Mouse (Mus musculus): ENCODE results near the gene Vax1. TPM values are rescaled to one million over a fixed set of nuclear protein-coding genes. Genes with fewer than 3 reads are reported as not detected.
A peak's percentile ranks its signal among the peaks of the same experiment; 100 is the strongest.

Vax1 gene
- polyA plus RNA-seq, 1 experiment from 2014 or later: not detected

DNA sequence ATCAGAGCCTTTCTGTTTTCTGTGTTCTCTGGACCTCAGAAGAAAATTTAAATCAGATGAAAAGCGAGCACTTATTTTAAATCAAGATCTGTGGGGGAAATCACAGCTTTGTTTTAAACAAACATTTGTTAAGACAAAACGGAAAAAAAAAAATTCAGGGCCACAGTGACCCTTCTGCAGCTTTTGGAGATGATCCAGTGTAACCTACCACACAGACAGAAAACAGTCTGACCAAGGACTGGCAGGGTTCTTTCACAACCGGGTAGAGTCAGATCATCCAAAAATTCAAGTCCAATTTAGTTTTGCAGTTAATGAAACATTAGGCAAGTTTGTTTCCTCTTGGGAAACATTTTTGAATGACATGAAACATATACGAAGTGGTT lies 21.3 kb upstream of the Vax1 start:
- Histone ChIP-seq H3K4me1 (peaks cover 8% of the 10 kb centered on the region), H3K4me3 (no peak overlapping the region), H3K27me3 (peaks cover 94% of the 10 kb centered on the region), H3K4me2 (no peak overlapping the region), H3K36me3 (no peaks in the 10 kb centered on the region), H3K9ac (no peak overlapping the region), H3K27ac (no peak overlapping the region), H3K9me3 (no peaks in the 10 kb centered on the region)
- 11% methylated on average over 4 of the region's 4 CpGs for WGBS
- no peak for ATAC-seq (ENCODE audit: borderline replicate concordance, extremely low read depth, low FRiP score, low TSS enrichment)

DNA sequence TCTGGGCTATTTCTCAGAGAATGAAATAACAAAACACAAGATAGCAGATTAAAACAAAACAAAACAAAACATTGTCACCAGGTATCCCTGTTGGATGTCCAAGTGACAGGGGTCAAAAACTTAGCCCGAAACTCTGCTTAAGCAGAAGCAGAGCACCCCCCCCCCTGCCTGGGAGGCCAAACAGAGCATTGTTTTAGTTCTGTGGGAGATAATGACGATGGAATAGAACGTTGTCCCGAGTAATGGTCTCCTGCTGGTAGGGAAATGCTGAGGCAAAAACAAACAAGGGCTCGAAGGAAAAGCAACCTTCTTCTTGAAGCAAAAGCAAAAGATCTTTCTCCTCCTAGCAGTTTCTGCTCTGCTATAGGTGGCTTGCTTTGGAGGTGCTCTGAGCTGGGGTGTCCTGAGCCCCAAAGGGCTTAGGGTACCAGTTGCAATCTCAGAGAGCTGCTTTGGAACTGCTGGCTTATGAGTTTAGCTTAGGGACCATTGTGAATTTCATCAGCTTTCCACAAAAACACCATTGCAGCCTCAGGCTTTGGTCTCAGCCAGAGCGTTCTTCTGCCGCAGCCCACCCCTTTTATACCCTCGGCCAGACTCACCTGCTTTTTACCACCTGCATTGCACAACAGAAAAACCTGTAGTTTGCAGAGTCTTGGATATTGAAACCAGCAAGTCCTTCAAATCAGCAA lies 20.7 kb upstream of the Vax1 start:
- Histone ChIP-seq H3K4me2 (no peak overlapping the region), H3K9me3 (no peaks in the 10 kb centered on the region), H3K27me3 (peaks cover 94% of the 10 kb centered on the region), H3K9ac (no peak overlapping the region), H3K4me3 (no peak overlapping the region), H3K4me1 (peaks cover 8% of the 10 kb centered on the region), H3K36me3 (no peaks in the 10 kb centered on the region), H3K27ac (no peak overlapping the region)
- 2% methylated on average over 8 of the region's 8 CpGs for WGBS
- no peak for ATAC-seq (ENCODE audit: borderline replicate concordance, extremely low read depth, low FRiP score, low TSS enrichment)

GRCm38 (mm10) chr19:59188981-59189380 lies 19.1 kb upstream of the Vax1 start:
- H3K36me3 ChIP-seq: no peaks in the 10 kb centered on the region
- no peaks in the 10 kb centered on the region for H3K9me3 ChIP-seq
- H3K4me1 ChIP-seq: peaks cover 3% of the 10 kb centered on the region
- H3K4me2 ChIP-seq: no peak overlapping the region
- no peak overlapping the region for H3K9ac ChIP-seq
- peaks cover 88% of the 10 kb centered on the region for H3K27me3 ChIP-seq
- no peak for ATAC-seq (ENCODE audit: borderline replicate concordance, extremely low read depth, low FRiP score, low TSS enrichment)
- no peak overlapping the region for H3K4me3 ChIP-seq
- WGBS: 24% methylated on average over 4 of the region's 4 CpGs
- no peak overlapping the region for H3K27ac ChIP-seq

- 26% methylated on average over 3 of the region's 3 CpGs for WGBS
- H3K4me2 ChIP-seq: no peak overlapping the region
- ATAC-seq (ENCODE audit: borderline replicate concordance, extremely low read depth, low FRiP score, low TSS enrichment): no peak; the same call in 1 of the 2 replicates
- H3K27me3 ChIP-seq: peaks cover 54% of the 10 kb centered on the region
- H3K4me1 ChIP-seq: no peaks in the 10 kb centered on the region
- H3K27ac ChIP-seq: no peak overlapping the region
- H3K9ac ChIP-seq: no peak overlapping the region
- no peaks in the 10 kb centered on the region for H3K36me3 ChIP-seq
- no peaks in the 10 kb centered on the region for H3K9me3 ChIP-seq
- no peak overlapping the region for H3K4me3 ChIP-seq
Observed at GRCm38 (mm10) chr19:59184000-59184399, 14.1 kb upstream of the Vax1 start.

GRCm38 (mm10) chr19:59173341-59174015 lies 3.6 kb upstream of the Vax1 start:
- H3K9ac ChIP-seq: no peak overlapping the region
- 17% methylated on average over 6 of the region's 6 CpGs for WGBS
- peaks cover 19% of the 10 kb centered on the region for H3K4me1 ChIP-seq
- no peak overlapping the region for H3K4me2 ChIP-seq
- no peak overlapping the region for H3K4me3 ChIP-seq
- H3K9me3 ChIP-seq: no peaks in the 10 kb centered on the region
- H3K27me3 ChIP-seq: peaks cover 92% of the 10 kb centered on the region
- no peak for ATAC-seq (ENCODE audit: borderline replicate concordance, extremely low read depth, low FRiP score, low TSS enrichment)
- H3K36me3 ChIP-seq: no peaks in the 10 kb centered on the region
- H3K27ac ChIP-seq: no peak overlapping the region

DNA sequence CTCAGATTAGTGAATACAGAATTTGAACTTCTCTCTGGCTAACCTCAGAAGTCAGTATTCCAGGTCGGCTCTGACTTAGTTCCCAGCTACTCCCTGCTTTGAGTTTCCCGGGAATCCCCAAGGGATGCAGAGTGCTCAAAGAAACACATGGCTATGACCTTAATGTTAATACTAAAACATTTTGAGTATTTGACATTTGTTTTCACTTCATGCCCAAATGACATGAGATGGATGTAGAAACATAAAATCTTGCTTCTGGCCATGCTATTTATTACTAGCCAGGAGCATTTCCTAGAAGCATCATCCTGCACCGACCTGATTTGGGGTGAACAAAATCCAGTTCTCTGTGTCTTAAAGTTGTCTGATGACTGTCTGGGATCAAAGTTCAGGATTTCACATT lies 2.9 kb upstream of the Vax1 start:
- H3K4me1 ChIP-seq: peaks cover 19% of the 10 kb centered on the region
- no peak overlapping the region for H3K9ac ChIP-seq
- no peaks in the 10 kb centered on the region for H3K9me3 ChIP-seq
- peaks cover 95% of the 10 kb centered on the region for H3K27me3 ChIP-seq
- no peak overlapping the region for H3K27ac ChIP-seq
- WGBS: 7% methylated on average over 3 of the region's 3 CpGs
- no peak overlapping the region for H3K4me3 ChIP-seq
- no peak overlapping the region for H3K4me2 ChIP-seq
- no peaks in the 10 kb centered on the region for H3K36me3 ChIP-seq
- ATAC-seq (ENCODE audit: borderline replicate concordance, extremely low read depth, low FRiP score, low TSS enrichment): no peak

GRCm38 (mm10) chr19:59171871-59172245 lies 2.0 kb upstream of the Vax1 start:
- ATAC-seq (ENCODE audit: borderline replicate concordance, extremely low read depth, low FRiP score, low TSS enrichment): no peak
- H3K27me3 ChIP-seq: peaks cover 98% of the 10 kb centered on the region
- 2% methylated on average over 19 of the region's 19 CpGs for WGBS
- H3K36me3 ChIP-seq: no peaks in the 10 kb centered on the region
- no peak overlapping the region for H3K4me2 ChIP-seq
- peaks cover 19% of the 10 kb centered on the region for H3K4me1 ChIP-seq
- no peak overlapping the region for H3K4me3 ChIP-seq
- H3K9ac ChIP-seq: no peak overlapping the region
- no peak overlapping the region for H3K27ac ChIP-seq
- no peaks in the 10 kb centered on the region for H3K9me3 ChIP-seq

DNA sequence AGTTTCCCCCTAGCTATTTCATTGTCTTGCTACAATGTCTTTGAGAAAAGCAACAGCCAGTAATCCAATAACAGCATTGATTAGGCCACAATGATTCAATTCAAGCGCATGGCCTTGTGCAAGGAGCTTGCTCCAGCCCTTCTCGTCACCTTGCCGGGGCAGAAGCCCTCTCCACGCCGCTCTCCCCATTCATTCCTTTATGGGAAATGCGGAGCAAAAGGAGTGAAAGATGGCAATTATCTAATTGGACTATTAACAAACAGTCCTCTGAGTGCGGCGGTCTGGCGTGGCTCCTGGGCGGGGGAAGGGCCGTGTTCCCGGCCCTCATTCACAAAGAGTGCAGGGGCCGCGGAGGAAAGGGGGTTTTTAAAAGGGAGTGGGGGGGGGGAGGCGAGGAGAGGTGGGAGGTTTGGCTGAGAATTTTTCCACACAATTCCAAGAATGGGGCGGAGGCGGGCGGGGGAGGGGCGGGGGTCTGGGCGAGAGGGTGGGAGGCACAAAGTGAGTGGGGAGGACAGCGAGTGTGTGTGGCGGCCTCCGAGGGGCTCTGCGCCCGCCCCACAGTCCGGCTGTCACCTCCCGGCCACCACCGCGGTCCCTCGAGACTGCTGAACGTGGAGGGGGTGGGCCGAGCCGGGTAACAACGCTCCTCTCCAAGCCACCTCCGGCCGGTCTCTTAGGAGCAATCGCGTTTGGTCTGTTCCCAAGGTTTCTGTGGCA lies 1.5 kb upstream of the Vax1 start:
- Histone ChIP-seq H3K9me3 (no peaks in the 10 kb centered on the region), H3K36me3 (no peaks in the 10 kb centered on the region), H3K27ac (no peak overlapping the region), H3K4me2 (peak overlapping the region; percentile 5; the same call in 1 of the 2 replicates), H3K4me1 (peaks cover 24% of the 10 kb centered on the region), H3K9ac (no peak overlapping the region), H3K4me3 (no peak overlapping the region), H3K27me3 (peaks cover 98% of the 10 kb centered on the region)
- under 1% methylated on average over 38 of the region's 38 CpGs for WGBS
- ATAC-seq (ENCODE audit: borderline replicate concordance, extremely low read depth, low FRiP score, low TSS enrichment): no peak

GRCm38 (mm10) chr19:59170766-59171095 lies 875 bp upstream of the Vax1 start:
- Histone ChIP-seq H3K27me3 (peaks cover 98% of the 10 kb centered on the region), H3K27ac (no peak overlapping the region), H3K9me3 (no peaks in the 10 kb centered on the region), H3K4me2 (no peak overlapping the region), H3K4me1 (peaks cover 27% of the 10 kb centered on the region), H3K4me3 (no peak overlapping the region), H3K36me3 (no peaks in the 10 kb centered on the region), H3K9ac (no peak overlapping the region)
- 4% methylated on average over 6 of the region's 6 CpGs for WGBS
- ATAC-seq (ENCODE audit: borderline replicate concordance, extremely low read depth, low FRiP score, low TSS enrichment): no peak

DNA sequence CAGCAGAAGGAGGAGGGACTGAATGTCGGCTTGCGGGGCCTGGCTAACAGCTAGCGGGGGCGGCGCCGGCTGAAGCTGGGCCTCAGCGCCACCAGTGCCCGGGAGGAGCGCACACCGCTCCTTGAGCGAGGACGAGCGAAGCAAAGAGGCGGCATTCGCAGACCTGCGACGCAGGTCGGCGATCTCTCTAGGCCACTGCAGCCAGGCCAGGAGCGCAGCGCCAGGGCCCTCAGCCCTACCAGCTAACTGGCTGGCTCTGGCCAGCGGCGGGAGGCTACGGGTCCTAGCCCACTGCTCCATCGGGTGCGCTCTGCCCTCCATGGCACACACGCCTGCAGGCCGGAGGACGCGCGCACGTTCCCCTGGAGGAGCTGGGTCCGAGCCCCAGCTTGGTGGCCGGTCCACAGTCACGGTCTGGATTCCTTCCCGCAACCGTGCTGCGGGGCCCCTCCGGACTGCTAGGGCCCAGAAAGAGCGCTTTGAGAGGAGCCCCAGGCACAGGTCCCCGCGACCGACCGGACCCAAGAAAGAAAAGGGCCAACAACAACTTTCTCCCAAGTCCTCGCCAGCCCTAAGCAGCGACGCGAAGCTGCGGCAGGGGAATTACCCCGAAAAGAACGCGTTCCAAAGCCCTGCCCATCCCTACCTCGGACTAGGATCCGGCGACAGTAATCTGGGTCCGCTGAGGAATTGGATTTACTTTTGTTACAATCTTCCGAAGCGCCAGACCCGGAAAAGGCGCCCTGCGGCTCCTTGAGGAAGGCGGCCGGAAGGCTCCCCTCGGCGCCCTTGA lies 517 bp downstream of the Vax1 start:
- no peak overlapping the region for H3K27ac ChIP-seq
- H3K4me1 ChIP-seq: peaks cover 27% of the 10 kb centered on the region
- H3K4me2 ChIP-seq: peak overlapping the region; percentile 51
- H3K4me3 ChIP-seq: peak overlapping the region; percentile 29
- no peaks in the 10 kb centered on the region for H3K9me3 ChIP-seq
- no peaks in the 10 kb centered on the region for H3K36me3 ChIP-seq
- peak; percentile 36; the same call in 1 of the 2 replicates for ATAC-seq (ENCODE audit: borderline replicate concordance, extremely low read depth, low FRiP score, low TSS enrichment)
- peaks cover 100% of the 10 kb centered on the region for H3K27me3 ChIP-seq
- H3K9ac ChIP-seq: no peak overlapping the region
- under 1% methylated on average over 60 of the region's 65 CpGs for WGBS

GRCm38 (mm10) chr19:59168386-59168905 lies 1.4 kb downstream of the Vax1 start:
- no peak overlapping the region for H3K27ac ChIP-seq
- 7% methylated on average over 17 of the region's 17 CpGs for WGBS
- no peak for ATAC-seq (ENCODE audit: borderline replicate concordance, extremely low read depth, low FRiP score, low TSS enrichment)
- no peaks in the 10 kb centered on the region for H3K9me3 ChIP-seq
- no peak overlapping the region for H3K9ac ChIP-seq
- peaks cover 100% of the 10 kb centered on the region for H3K27me3 ChIP-seq
- H3K36me3 ChIP-seq: no peaks in the 10 kb centered on the region
- peaks cover 27% of the 10 kb centered on the region for H3K4me1 ChIP-seq
- no peak overlapping the region for H3K4me2 ChIP-seq
- H3K4me3 ChIP-seq: no peak overlapping the region; the same call in 1 of the 2 replicates
